Mouse (Mus musculus) heart, embryonic 14.5 days (tissue): Measurements from ENCODE around the gene Zfp709. TPM values are rescaled to one million over a fixed set of nuclear protein-coding genes. Genes with fewer than 3 reads are reported as not detected.
"Not testable (repeated sequence)": the region's sequence is repeated elsewhere in the genome, so short reads cannot be mapped to it uniquely, and the experiment has no call there.

Source experiments
- ATAC-seq: fragments of 200-750 bp; cut with Nextera tagmentation; 2 replicates; pipeline ENCODE4 v1.8.0; 2017; ENCODE audit warnings: low read depth, moderate TSS enrichment; ENCODE audit not compliant: insufficient number of reproducible peaks, insufficient read depth, low FRiP score
- H3K27ac ChIP-seq, 2 experiments: fragments of 200-500 bp in 1 of 2; fragments of 300-500 bp in 1 of 2; sonication (generic) in 1 of 2; replicated peaks in 1 of 2; 2 replicates each; pipeline ENCODE4 v1.5.1; 2012 to 2014; ENCODE audit warnings: low read depth in 2 of 2, low read length in 2 of 2, control low read depth in 1 of 2, mild to moderate bottlenecking in 1 of 2, mixed read lengths in 1 of 2; ENCODE audit not compliant: control insufficient read depth in 1 of 2, insufficient read depth in 1 of 2
- H3K27me3 ChIP-seq: fragments of 300-500 bp; sonication (generic); 2 replicates; pipeline ENCODE4 v1.6.1; 2014; ENCODE audit warnings: mild to moderate bottlenecking, low read length, control low read depth; ENCODE audit not compliant: control insufficient read depth, insufficient read depth
- H3K36me3 ChIP-seq: fragments of 300-500 bp; sonication (generic); 2 replicates; pipeline ENCODE4 v1.6.1; 2014; ENCODE audit warnings: mild to moderate bottlenecking, control low read depth, low read length, mixed read lengths; ENCODE audit not compliant: control insufficient read depth, insufficient read depth
- H3K4me1 ChIP-seq, 2 experiments: fragments of 200-500 bp in 1 of 2; fragments of 300-500 bp in 1 of 2; sonication (generic) in 1 of 2; 2 replicates each; pipeline ENCODE4 v1.6.1; 2012 to 2014; ENCODE audit warnings: low read length in 2 of 2, control low read depth in 1 of 2, mixed read lengths in 1 of 2; ENCODE audit not compliant: control insufficient read depth in 2 of 2, insufficient read depth in 2 of 2
- H3K4me2 ChIP-seq: fragments of 300-500 bp; sonication (generic); 2 replicates; pipeline ENCODE4 v1.6.1; 2014; ENCODE audit warnings: mild to moderate bottlenecking, low read length
- H3K4me3 ChIP-seq, 2 experiments: fragments of 200-500 bp in 1 of 2; fragments of 300-500 bp in 1 of 2; sonication (generic) in 1 of 2; 2 replicates each; pipeline ENCODE4 v1.5.1; 2012 to 2014; ENCODE audit warnings: low read length in 2 of 2, mild to moderate bottlenecking in 2 of 2, control low read depth in 1 of 2, low read depth in 1 of 2, moderate library complexity in 1 of 2; ENCODE audit not compliant: control insufficient read depth in 1 of 2, insufficient read depth in 1 of 2
- H3K9ac ChIP-seq: fragments of 300-500 bp; sonication (generic); 2 replicates; pipeline ENCODE4 v1.6.1; 2014; ENCODE audit warnings: mild to moderate bottlenecking, low read length
- H3K9me3 ChIP-seq: fragments of 300-500 bp; sonication (generic); 2 replicates; pipeline ENCODE4 v1.6.1; 2016; ENCODE audit warnings: low read length, control low read depth; ENCODE audit not compliant: control insufficient read depth
- WGBS: fragments of 180-500 bp; shearing (Covaris S2); extraction: QIAGEN DNeasy Blood & Tissue Kit; methylation state at CpG from one replicate; pipeline ENCODE4 v1.1.7; 2014; 5-methylcytosine and 5-hydroxymethylcytosine counted together
- polyA plus RNA-seq: library from polyadenylated mRNA; unstranded; fragments of >200 nt; fragmentation: Nextera tagmentation; extraction: Ambion mirVana; gene quantifications from 2 replicates; pipeline ENCODE4 v1.2.1, GENCODE M21; 2014

The Zfp709 gene
- polyA plus RNA-seq, 1 experiment from 2014 or later = 5.8 TPM

GRCm38 (mm10) chr8:71851014-71851413, 30.8 kb upstream of the Zfp709 start:
- not testable (repeated sequence) for H3K9ac ChIP-seq, H3K27me3 ChIP-seq, H3K4me2 ChIP-seq, H3K4me1 ChIP-seq, H3K9me3 ChIP-seq, H3K27ac ChIP-seq, H3K36me3 ChIP-seq, ATAC-seq, H3K4me3 ChIP-seq
- WGBS = 67% methylated on average over 1 of the region's 1 CpGs

GRCm38 (mm10) chr8:71853360-71853759, 28.5 kb upstream of the Zfp709 start:
- ATAC-seq, H3K36me3 ChIP-seq, H3K4me1 ChIP-seq, H3K9ac ChIP-seq, H3K4me3 ChIP-seq, H3K9me3 ChIP-seq, H3K4me2 ChIP-seq, H3K27ac ChIP-seq, H3K27me3 ChIP-seq: not testable (repeated sequence)

- H3K4me1 ChIP-seq, H3K9me3 ChIP-seq, H3K4me3 ChIP-seq, H3K27ac ChIP-seq, H3K9ac ChIP-seq, H3K36me3 ChIP-seq, H3K4me2 ChIP-seq, H3K27me3 ChIP-seq: not testable (repeated sequence)
- 59% methylated on average over 8 of the region's 10 CpGs for WGBS
- ATAC-seq = peak; percentile 69
Measured at GRCm38 (mm10) chr8:71856630-71857328, 25.0 kb upstream of the Zfp709 start.

- WGBS = 69% methylated on average over 2 of the region's 2 CpGs
Measured at GRCm38 (mm10) chr8:71857364-71857763, 24.5 kb upstream of the Zfp709 start.

GRCm38 (mm10) chr8:71861551-71861950, 20.3 kb upstream of the Zfp709 start:
- H3K27ac ChIP-seq, H3K27me3 ChIP-seq, ATAC-seq, H3K4me3 ChIP-seq, H3K9ac ChIP-seq, H3K36me3 ChIP-seq, H3K4me2 ChIP-seq, H3K4me1 ChIP-seq, H3K9me3 ChIP-seq: not testable (repeated sequence)
- WGBS = 80% methylated on average over 1 of the region's 1 CpGs

More at GRCm38 (mm10) chr8:71857364-71857763, 24.5 kb upstream of the Zfp709 start:
- not testable (repeated sequence) for H3K27ac ChIP-seq, H3K27me3 ChIP-seq, H3K36me3 ChIP-seq, H3K9me3 ChIP-seq, H3K4me2 ChIP-seq, H3K4me1 ChIP-seq, ATAC-seq, H3K4me3 ChIP-seq, H3K9ac ChIP-seq

GRCm38 (mm10) chr8:71862038-71862437, 19.8 kb upstream of the Zfp709 start:
- not testable (repeated sequence) for H3K9me3 ChIP-seq, H3K36me3 ChIP-seq, H3K4me3 ChIP-seq, H3K4me2 ChIP-seq, H3K27me3 ChIP-seq, ATAC-seq, H3K9ac ChIP-seq, H3K27ac ChIP-seq, H3K4me1 ChIP-seq

GRCm38 (mm10) chr8:71900666-71901065, 18.8 kb downstream of the Zfp709 start:
- not testable (repeated sequence) for H3K27ac ChIP-seq, H3K4me3 ChIP-seq, H3K9ac ChIP-seq, H3K4me1 ChIP-seq, H3K36me3 ChIP-seq, H3K9me3 ChIP-seq, ATAC-seq, H3K27me3 ChIP-seq, H3K4me2 ChIP-seq
- WGBS = 39% methylated on average over 11 of the region's 11 CpGs

GRCm38 (mm10) chr8:71903084-71903483, 21.3 kb downstream of the Zfp709 start:
- H3K4me2 ChIP-seq, H3K36me3 ChIP-seq, H3K4me3 ChIP-seq, H3K9ac ChIP-seq, H3K9me3 ChIP-seq, ATAC-seq, H3K27me3 ChIP-seq, H3K4me1 ChIP-seq, H3K27ac ChIP-seq: not testable (repeated sequence)
- WGBS = 64% methylated on average over 1 of the region's 1 CpGs
